Mouse (Mus musculus) neural tube, embryonic 15.5 days (tissue): ENCODE data around the gene Mst1. TPM values are rescaled to one million over a fixed set of nuclear protein-coding genes. Genes with fewer than 3 reads are reported as not detected.

ENCODE experiments used
- ATAC-seq: fragments of 200-750 bp; cut with Nextera tagmentation; 2 replicates; pipeline ENCODE4 v1.8.0; 2017; ENCODE audit warnings: mild to moderate bottlenecking, moderate TSS enrichment, moderate library complexity; ENCODE audit not compliant: low FRiP score
- H3K27ac ChIP-seq: fragments of 300-500 bp; sonication (generic); replicated peaks from 2 replicates; pipeline ENCODE4 v1.5.1; 2015; ENCODE audit warnings: mild to moderate bottlenecking, inconsistent platforms
- H3K27me3 ChIP-seq: fragments of 300-500 bp; sonication (generic); replicated peaks from 2 replicates; pipeline ENCODE4 v1.6.1; 2015; ENCODE audit warnings: inconsistent platforms
- H3K36me3 ChIP-seq: fragments of 300-500 bp; sonication (generic); 2 replicates; pipeline ENCODE4 v1.6.1; 2015; ENCODE audit warnings: inconsistent platforms
- H3K4me1 ChIP-seq: fragments of 300-500 bp; sonication (generic); 2 replicates; pipeline ENCODE4 v1.6.1; 2015; ENCODE audit warnings: inconsistent platforms
- H3K4me2 ChIP-seq: fragments of 300-500 bp; sonication (generic); 2 replicates; pipeline ENCODE4 v1.6.1; 2015; ENCODE audit warnings: inconsistent platforms, mild to moderate bottlenecking, moderate library complexity
- H3K4me3 ChIP-seq: fragments of 300-500 bp; sonication (generic); replicated peaks from 2 replicates; pipeline ENCODE4 v1.5.1; 2015; ENCODE audit warnings: mild to moderate bottlenecking, inconsistent platforms
- H3K9ac ChIP-seq: fragments of 300-500 bp; sonication (generic); replicated peaks from 2 replicates; pipeline ENCODE4 v1.6.1; 2015; ENCODE audit warnings: mild to moderate bottlenecking, inconsistent platforms
- H3K9me3 ChIP-seq: fragments of 300-500 bp; sonication (generic); replicated peaks from 2 replicates; pipeline ENCODE4 v1.6.1; 2016; ENCODE audit warnings: inconsistent platforms
- WGBS: fragments of 180-500 bp; shearing (Covaris S2); methylation state at CpG from one replicate; pipeline ENCODE4 v1.1.7; 2015; ENCODE audit warnings: mixed read lengths; 5-methylcytosine and 5-hydroxymethylcytosine counted together
- polyA plus RNA-seq: library from polyadenylated mRNA; unstranded; fragments of >200 nt; fragmentation: Nextera tagmentation; extraction: Ambion mirVana; gene quantifications from 2 replicates; pipeline ENCODE4 v1.2.1, GENCODE M21; 2015

The Mst1 gene
- polyA plus RNA-seq, 1 experiment from 2014 or later: not detected

DNA sequence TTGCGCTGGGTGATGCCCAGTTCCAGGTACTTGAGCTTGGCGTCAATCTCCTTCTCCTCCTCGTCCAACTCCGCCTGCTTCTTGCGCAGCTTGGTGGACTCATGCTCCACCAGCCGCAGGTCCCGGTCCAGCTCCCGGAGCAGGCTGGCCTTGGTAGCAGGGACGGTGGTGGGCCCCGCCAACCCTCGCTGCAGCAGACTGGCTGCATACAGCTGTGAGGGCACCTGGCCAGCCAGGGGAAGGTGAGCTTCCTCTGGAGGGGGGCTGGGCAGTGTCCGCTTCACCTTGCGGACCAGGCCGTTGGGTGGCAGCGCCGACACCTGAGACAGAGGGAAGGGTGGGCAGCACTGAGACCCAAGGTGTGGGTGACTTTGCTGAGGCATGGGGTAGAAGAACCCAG, 27.6 kb downstream of the Mst1 start:
- no peak overlapping the region for H3K4me2 ChIP-seq
- no peak overlapping the region for H3K4me3 ChIP-seq
- no peak for ATAC-seq
- peaks cover 25% of the 10 kb centered on the region for H3K4me1 ChIP-seq
- H3K27me3 ChIP-seq: no peaks in the 10 kb centered on the region
- 98% methylated on average over 16 of the region's 16 CpGs for WGBS
- no peaks in the 10 kb centered on the region for H3K9me3 ChIP-seq
- H3K36me3 ChIP-seq: peaks cover 66% of the 10 kb centered on the region
- no peak overlapping the region for H3K9ac ChIP-seq
- no peak overlapping the region for H3K27ac ChIP-seq

GRCm38 (mm10) chr9:108110160-108110559, 29.9 kb downstream of the Mst1 start:
- Histone ChIP-seq H3K36me3 (peaks cover 73% of the 10 kb centered on the region), H3K27me3 (no peaks in the 10 kb centered on the region), H3K9ac (no peak overlapping the region), H3K9me3 (no peaks in the 10 kb centered on the region), H3K27ac (no peak overlapping the region), H3K4me2 (no peak overlapping the region), H3K4me3 (no peak overlapping the region), H3K4me1 (peaks cover 18% of the 10 kb centered on the region)
- ATAC-seq: no peak
- WGBS: 89% methylated on average over 16 of the region's 16 CpGs

- H3K4me2 ChIP-seq: peak overlapping the region; percentile 43
- H3K9me3 ChIP-seq: no peaks in the 10 kb centered on the region
- H3K36me3 ChIP-seq: peaks cover 74% of the 10 kb centered on the region
- H3K27ac ChIP-seq: no peak overlapping the region
- WGBS: 17% methylated on average over 22 of the region's 22 CpGs
- no peaks in the 10 kb centered on the region for H3K27me3 ChIP-seq
- no peak for ATAC-seq
- H3K9ac ChIP-seq: peak overlapping the region; percentile 2; the same call in 1 of the 2 replicates
- peaks cover 14% of the 10 kb centered on the region for H3K4me1 ChIP-seq
- H3K4me3 ChIP-seq: 0 out of 2 replicates have a peak overlapping the region, but pooled peaks have one; percentile 2
Measured at GRCm38 (mm10) chr9:108111101-108111592, 30.9 kb downstream of the Mst1 start.

GRCm38 (mm10) chr9:108111593-108112121, 31.4 kb downstream of the Mst1 start:
- peak overlapping the region; percentile 2; the same call in 1 of the 2 replicates for H3K9ac ChIP-seq
- H3K4me2 ChIP-seq: peak overlapping the region; percentile 43
- H3K36me3 ChIP-seq: peaks cover 74% of the 10 kb centered on the region
- peaks cover 14% of the 10 kb centered on the region for H3K4me1 ChIP-seq
- H3K27ac ChIP-seq: no peak overlapping the region
- 0 out of 2 replicates have a peak overlapping the region, but pooled peaks have one; percentile 2 for H3K4me3 ChIP-seq
- H3K27me3 ChIP-seq: no peaks in the 10 kb centered on the region
- 75% methylated on average over 17 of the region's 17 CpGs for WGBS
- no peaks in the 10 kb centered on the region for H3K9me3 ChIP-seq
- no peak for ATAC-seq

DNA sequence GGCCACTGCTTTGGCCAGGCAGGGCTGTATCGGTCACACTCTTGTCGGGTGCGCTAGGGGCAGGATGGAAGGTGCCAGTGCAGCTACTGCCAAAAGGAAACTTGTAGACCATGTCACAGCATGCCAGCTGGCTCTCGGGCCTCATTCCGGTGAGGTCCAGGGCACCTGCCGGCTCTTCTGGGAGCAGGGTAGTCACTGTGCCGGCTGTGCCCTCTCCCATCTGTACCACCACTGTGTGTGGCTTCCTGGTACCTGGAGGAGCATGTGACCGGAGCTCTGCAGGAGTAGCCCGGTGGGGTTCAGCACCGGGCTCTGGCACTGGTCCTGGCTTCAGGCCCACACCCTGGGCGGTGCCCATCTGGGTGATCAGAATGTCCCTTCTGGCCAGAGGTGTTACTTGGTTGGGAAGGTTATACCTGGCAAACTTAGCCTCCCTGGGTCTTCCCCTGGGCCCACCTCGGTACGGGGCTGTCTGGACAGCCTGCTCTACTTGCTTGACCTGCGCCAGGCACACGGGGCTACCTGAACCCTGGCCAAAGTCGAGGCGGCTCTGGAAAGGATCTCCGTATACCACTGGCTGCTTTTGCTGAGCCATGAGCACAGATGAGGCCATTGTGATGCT, 32.6 kb downstream of the Mst1 start:
- Histone ChIP-seq H3K9me3 (no peaks in the 10 kb centered on the region), H3K4me3 (no peak overlapping the region), H3K9ac (no peak overlapping the region)

GRCm38 (mm10) chr9:108115290-108116077, 35.2 kb downstream of the Mst1 start:
- no peak overlapping the region for H3K9ac ChIP-seq
- H3K27ac ChIP-seq: no peak overlapping the region
- H3K9me3 ChIP-seq: no peaks in the 10 kb centered on the region
- H3K36me3 ChIP-seq: peaks cover 55% of the 10 kb centered on the region
- no peak for ATAC-seq
- 75% methylated on average over 43 of the region's 43 CpGs for WGBS
- H3K4me3 ChIP-seq: no peak overlapping the region
- peaks cover 12% of the 10 kb centered on the region for H3K4me1 ChIP-seq
- H3K4me2 ChIP-seq: no peak overlapping the region
- no peaks in the 10 kb centered on the region for H3K27me3 ChIP-seq

More for the DNA sequence above, 32.6 kb downstream of the Mst1 start:
- H3K4me1 ChIP-seq: peaks cover 14% of the 10 kb centered on the region
- WGBS: 91% methylated on average over 18 of the region's 18 CpGs
- no peak overlapping the region for H3K4me2 ChIP-seq
- ATAC-seq: no peak
- peaks cover 72% of the 10 kb centered on the region for H3K36me3 ChIP-seq
- H3K27ac ChIP-seq: no peak overlapping the region
- H3K27me3 ChIP-seq: no peaks in the 10 kb centered on the region

DNA sequence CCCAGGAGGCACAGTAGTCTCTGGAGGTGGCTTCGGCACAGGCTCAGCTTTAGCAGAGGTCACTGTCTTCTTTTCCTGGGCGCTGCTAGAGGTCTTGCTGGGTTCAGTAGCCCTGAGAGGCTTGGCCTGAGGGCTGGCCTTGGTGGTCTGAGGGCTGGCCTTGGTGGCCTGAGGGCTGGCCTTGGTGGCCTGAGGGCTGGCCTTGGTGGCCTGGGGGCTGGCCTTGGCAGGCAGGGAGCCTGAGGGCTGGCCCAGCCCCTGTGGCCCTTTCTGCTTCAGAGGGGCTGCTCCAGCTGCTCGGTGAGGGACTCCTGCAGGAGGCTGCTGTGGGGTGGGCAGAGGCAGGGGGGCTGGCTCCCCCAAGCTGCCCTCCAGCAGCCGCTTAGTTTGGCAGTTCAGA, 36.9 kb downstream of the Mst1 start:
- no peak overlapping the region for H3K4me2 ChIP-seq
- no peaks in the 10 kb centered on the region for H3K27me3 ChIP-seq
- H3K9me3 ChIP-seq: no peaks in the 10 kb centered on the region
- ATAC-seq: no peak
- H3K9ac ChIP-seq: no peak overlapping the region
- WGBS: 42% methylated on average over 4 of the region's 4 CpGs
- H3K4me3 ChIP-seq: no peak overlapping the region
- no peaks in the 10 kb centered on the region; the same call in 1 of the 2 replicates for H3K4me1 ChIP-seq
- H3K36me3 ChIP-seq: peaks cover 52% of the 10 kb centered on the region
- H3K27ac ChIP-seq: no peak overlapping the region

- 61% methylated on average over 8 of the region's 11 CpGs for WGBS
- no peak; the same call in 1 of the 2 replicates for ATAC-seq
Measured at GRCm38 (mm10) chr9:108119891-108120411, 39.7 kb downstream of the Mst1 start.

DNA sequence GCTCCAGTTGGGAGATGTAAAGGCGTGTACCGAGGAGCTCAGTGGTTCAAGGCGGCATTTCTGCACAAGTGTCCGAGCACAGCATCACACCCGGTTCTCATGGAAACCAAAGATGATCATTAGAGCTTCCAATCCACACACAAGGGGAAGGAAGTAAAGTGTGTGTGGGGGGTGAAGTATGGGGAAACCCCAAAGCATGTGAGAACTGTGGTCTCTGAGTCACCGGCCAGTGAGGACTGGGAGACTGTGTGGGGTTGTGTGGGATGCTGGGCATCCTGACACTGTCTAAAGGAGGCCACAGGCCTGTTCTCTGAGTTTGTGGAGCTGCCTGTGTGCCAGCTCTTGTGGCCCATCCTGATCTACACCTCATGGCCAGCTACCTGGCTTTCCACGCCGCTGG, 40.4 kb downstream of the Mst1 start:
- Histone ChIP-seq H3K27me3 (no peaks in the 10 kb centered on the region), H3K4me1 (no peaks in the 10 kb centered on the region; the same call in 1 of the 2 replicates), H3K27ac (no peak overlapping the region), H3K9me3 (no peaks in the 10 kb centered on the region), H3K36me3 (peaks cover 30% of the 10 kb centered on the region), H3K4me3 (no peak overlapping the region), H3K9ac (no peak overlapping the region), H3K4me2 (no peak overlapping the region)
- no peak for ATAC-seq
- 92% methylated on average over 8 of the region's 8 CpGs for WGBS

More at GRCm38 (mm10) chr9:108119891-108120411, 39.7 kb downstream of the Mst1 start:
- no peak overlapping the region for H3K9ac ChIP-seq
- H3K36me3 ChIP-seq: peaks cover 34% of the 10 kb centered on the region
- H3K4me2 ChIP-seq: no peak overlapping the region
- no peaks in the 10 kb centered on the region; the same call in 1 of the 2 replicates for H3K4me1 ChIP-seq
- no peak overlapping the region for H3K4me3 ChIP-seq
- no peaks in the 10 kb centered on the region for H3K27me3 ChIP-seq
- H3K9me3 ChIP-seq: no peaks in the 10 kb centered on the region
- H3K27ac ChIP-seq: no peak overlapping the region

- no peaks in the 10 kb centered on the region for H3K27me3 ChIP-seq
- H3K4me3 ChIP-seq: no peak overlapping the region
- ATAC-seq: no peak
- H3K4me2 ChIP-seq: no peak overlapping the region
- H3K4me1 ChIP-seq: no peaks in the 10 kb centered on the region; the same call in 1 of the 2 replicates
- H3K9ac ChIP-seq: no peak overlapping the region
- 87% methylated on average over 10 of the region's 10 CpGs for WGBS
- H3K9me3 ChIP-seq: no peaks in the 10 kb centered on the region
- H3K27ac ChIP-seq: no peak overlapping the region
- peaks cover 30% of the 10 kb centered on the region for H3K36me3 ChIP-seq
Measured at GRCm38 (mm10) chr9:108121170-108121969, 41.1 kb downstream of the Mst1 start.

DNA sequence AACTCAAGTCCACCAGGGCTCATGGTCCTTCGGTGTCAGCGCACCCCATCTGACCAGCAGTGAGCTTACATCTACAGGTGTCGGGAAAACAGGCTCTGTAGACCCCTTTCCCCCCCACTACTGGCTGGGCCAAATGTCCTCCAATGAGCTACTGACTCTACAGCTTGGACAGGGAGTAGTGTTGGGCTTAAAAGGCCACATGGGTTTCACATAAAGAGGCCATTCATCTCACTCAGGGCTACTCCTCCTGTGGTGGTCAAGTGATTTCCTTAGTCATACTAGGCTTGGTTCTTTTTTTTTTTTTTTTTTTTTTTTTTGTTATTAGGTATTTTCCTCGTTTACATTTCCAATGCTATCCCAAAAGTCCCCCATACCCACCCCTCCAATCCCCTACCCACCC, 43.7 kb downstream of the Mst1 start:
- H3K4me3 ChIP-seq: no peak overlapping the region
- no peaks in the 10 kb centered on the region for H3K27me3 ChIP-seq
- ATAC-seq: no peak
- 79% methylated on average over 4 of the region's 4 CpGs for WGBS
- peaks cover 26% of the 10 kb centered on the region for H3K36me3 ChIP-seq
- H3K4me2 ChIP-seq: no peak overlapping the region
- no peak overlapping the region for H3K9ac ChIP-seq
- no peaks in the 10 kb centered on the region for H3K9me3 ChIP-seq
- no peak overlapping the region for H3K27ac ChIP-seq
- H3K4me1 ChIP-seq: no peaks in the 10 kb centered on the region; the same call in 1 of the 2 replicates
